Mouse (Mus musculus) hindbrain, embryonic 16.5 days (tissue): Measurements from ENCODE around the gene Chmp4b. TPM values are rescaled to one million over a fixed set of nuclear protein-coding genes. Genes with fewer than 3 reads are reported as not detected.

Experiments used
- ATAC-seq: fragments of 200-750 bp; cut with Nextera tagmentation; 2 replicates; pipeline ENCODE4 v1.8.0; 2017; ENCODE audit warnings: moderate TSS enrichment, moderate library complexity
- H3K27ac ChIP-seq: fragments of 300-500 bp; sonication (generic); 2 replicates; pipeline ENCODE4 v1.5.1; 2014; ENCODE audit warnings: low read depth, mild to moderate bottlenecking, control low read depth, low read length, moderate library complexity
- H3K27me3 ChIP-seq: fragments of 300-500 bp; sonication (generic); replicated peaks from 2 replicates; pipeline ENCODE4 v1.6.1; 2014; ENCODE audit warnings: low read length; ENCODE audit not compliant: control insufficient read depth, insufficient read depth
- H3K36me3 ChIP-seq: fragments of 300-500 bp; sonication (generic); 2 replicates; pipeline ENCODE4 v1.6.1; 2014; ENCODE audit warnings: mild to moderate bottlenecking, low read length, moderate library complexity, mixed read lengths; ENCODE audit not compliant: control insufficient read depth, insufficient read depth
- H3K4me1 ChIP-seq: fragments of 300-500 bp; sonication (generic); 2 replicates; pipeline ENCODE4 v1.6.1; 2014; ENCODE audit warnings: low read depth, low read length; ENCODE audit not compliant: control insufficient read depth, insufficient read depth
- H3K4me2 ChIP-seq: fragments of 300-500 bp; sonication (generic); 2 replicates; pipeline ENCODE4 v1.6.1; 2014; ENCODE audit warnings: mild to moderate bottlenecking, low read length, control low read depth, moderate library complexity
- H3K4me3 ChIP-seq: fragments of 300-500 bp; sonication (generic); 2 replicates; pipeline ENCODE4 v1.5.1; 2014; ENCODE audit warnings: mild to moderate bottlenecking, low read length, control low read depth, moderate library complexity
- H3K9ac ChIP-seq: fragments of 300-500 bp; sonication (generic); 2 replicates; pipeline ENCODE4 v1.6.1; 2014; ENCODE audit warnings: low read depth, mild to moderate bottlenecking, control low read depth, low read length, moderate library complexity
- H3K9me3 ChIP-seq: fragments of 300-500 bp; sonication (generic); 2 replicates; pipeline ENCODE4 v1.6.1; 2014; ENCODE audit warnings: mild to moderate bottlenecking, low read length, moderate library complexity; ENCODE audit not compliant: control insufficient read depth
- WGBS: fragments of 180-500 bp; shearing (Covaris S2); extraction: QIAGEN DNeasy Blood & Tissue Kit; methylation state at CpG from one replicate; pipeline ENCODE4 v1.1.7; 2014; 5-methylcytosine and 5-hydroxymethylcytosine counted together
- polyA plus RNA-seq: library from polyadenylated mRNA; unstranded; fragments of >200 nt; fragmentation: Nextera tagmentation; extraction: Ambion mirVana; gene quantifications from 2 replicates; pipeline ENCODE4 v1.2.1, GENCODE M21; 2015

Gene Chmp4b
- polyA plus RNA-seq, 1 experiment from 2014 or later: 32.2 TPM

DNA sequence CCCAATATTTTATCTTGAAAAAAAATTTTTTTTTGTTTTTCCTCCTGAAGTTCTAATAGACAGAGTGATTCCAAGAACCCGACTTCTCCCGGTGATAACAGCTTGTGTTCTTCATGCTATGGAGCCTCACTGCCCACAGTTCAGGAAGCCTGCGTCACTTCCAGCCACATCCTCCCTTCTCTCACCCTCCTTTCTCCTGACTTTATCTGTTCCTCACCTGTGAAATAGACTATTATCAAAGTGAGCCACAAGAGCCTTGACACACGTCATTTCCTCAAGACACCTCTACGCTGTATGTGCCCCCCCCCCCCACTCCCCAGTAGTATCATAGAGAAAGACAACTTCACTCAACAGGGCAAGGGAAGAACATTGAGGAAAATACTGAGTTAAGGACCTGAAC is 35.8 kb upstream of the Chmp4b start:
- Histone ChIP-seq H3K9ac (no peak overlapping the region), H3K4me3 (no peak overlapping the region), H3K4me2 (no peak overlapping the region), H3K27ac (no peak overlapping the region), H3K4me1 (peaks cover 8% of the 10 kb centered on the region), H3K9me3 (no peaks in the 10 kb centered on the region), H3K27me3 (no peaks in the 10 kb centered on the region), H3K36me3 (no peaks in the 10 kb centered on the region)
- 96% methylated on average over 5 of the region's 5 CpGs for WGBS
- no peak for ATAC-seq

DNA sequence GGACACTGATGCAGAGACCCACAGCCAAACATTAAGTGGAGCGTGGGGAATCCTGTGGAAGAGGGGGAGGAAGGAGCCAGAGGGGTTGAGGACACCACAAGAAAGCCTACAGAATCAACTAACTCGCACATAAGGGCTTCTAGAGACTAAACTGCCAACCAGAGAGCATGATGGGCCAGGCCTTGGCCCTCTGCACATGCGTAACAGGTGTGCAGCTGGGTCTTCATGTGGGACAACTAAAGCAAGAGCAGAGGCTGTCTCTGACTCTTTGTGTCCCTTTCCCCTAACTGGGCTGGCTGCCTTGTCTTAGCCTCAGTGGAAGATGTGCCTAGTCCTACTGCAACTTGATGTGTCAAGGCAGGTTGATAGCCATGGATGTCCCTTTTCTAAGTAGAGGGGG is 34.4 kb upstream of the Chmp4b start:
- WGBS: 100% methylated on average over 3 of the region's 3 CpGs
- ATAC-seq: no peak
- Histone ChIP-seq H3K36me3 (no peaks in the 10 kb centered on the region), H3K4me1 (peaks cover 8% of the 10 kb centered on the region), H3K27me3 (no peaks in the 10 kb centered on the region), H3K9ac (no peak overlapping the region), H3K9me3 (no peaks in the 10 kb centered on the region), H3K4me3 (no peak overlapping the region), H3K4me2 (no peak overlapping the region), H3K27ac (no peak overlapping the region)

DNA sequence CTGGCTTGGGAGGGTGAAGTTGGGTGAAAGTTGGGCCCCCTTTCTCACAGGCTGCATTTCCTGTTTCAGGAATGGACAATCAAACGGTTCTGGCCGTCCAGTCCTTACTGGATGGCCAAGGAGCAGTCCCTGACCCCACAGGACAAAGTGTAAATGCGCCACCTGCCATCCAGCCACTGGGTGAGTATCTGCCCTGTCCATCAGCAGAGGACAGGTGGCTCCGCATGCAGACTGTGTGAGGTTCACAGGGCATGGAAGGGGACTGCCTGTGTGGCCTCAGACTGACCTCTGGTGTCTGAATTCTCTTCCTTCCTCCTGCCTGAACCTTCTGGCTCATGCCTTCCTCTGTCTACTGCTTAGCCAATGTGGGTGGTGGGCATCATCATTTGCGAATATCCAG is 29.8 kb upstream of the Chmp4b start:
- WGBS: 88% methylated on average over 5 of the region's 5 CpGs
- Histone ChIP-seq H3K27ac (no peak overlapping the region), H3K4me3 (no peak overlapping the region), H3K4me1 (no peaks in the 10 kb centered on the region), H3K4me2 (no peak overlapping the region), H3K36me3 (peaks cover 11% of the 10 kb centered on the region), H3K9me3 (no peaks in the 10 kb centered on the region; the same call in 1 of the 2 replicates), H3K9ac (no peak overlapping the region), H3K27me3 (no peaks in the 10 kb centered on the region)
- no peak for ATAC-seq

DNA sequence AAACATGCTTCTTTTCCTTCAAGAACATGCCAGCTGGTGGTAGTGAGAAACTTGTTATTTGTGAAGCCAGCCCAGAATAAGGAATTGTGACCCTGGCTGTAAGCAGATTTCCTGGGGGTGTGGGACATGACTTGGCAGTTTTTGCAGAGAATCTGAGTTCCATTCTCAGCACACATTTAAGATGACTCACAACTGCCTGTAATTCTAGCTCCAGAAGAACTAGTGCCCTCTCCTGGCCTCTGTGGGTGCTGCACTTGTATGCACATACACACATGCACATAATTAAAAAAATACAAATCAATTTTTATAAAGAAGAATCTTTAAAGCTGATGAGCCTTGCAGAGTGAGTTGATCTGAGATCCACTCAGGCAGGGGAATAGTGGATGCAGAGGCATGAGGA is 27.4 kb upstream of the Chmp4b start:
- Histone ChIP-seq H3K4me2 (no peak overlapping the region), H3K27me3 (no peaks in the 10 kb centered on the region), H3K9ac (no peak overlapping the region), H3K27ac (no peak overlapping the region), H3K4me3 (no peak overlapping the region), H3K36me3 (peaks cover 14% of the 10 kb centered on the region), H3K9me3 (no peaks in the 10 kb centered on the region; the same call in 1 of the 2 replicates), H3K4me1 (no peaks in the 10 kb centered on the region)
- no peak for ATAC-seq

DNA sequence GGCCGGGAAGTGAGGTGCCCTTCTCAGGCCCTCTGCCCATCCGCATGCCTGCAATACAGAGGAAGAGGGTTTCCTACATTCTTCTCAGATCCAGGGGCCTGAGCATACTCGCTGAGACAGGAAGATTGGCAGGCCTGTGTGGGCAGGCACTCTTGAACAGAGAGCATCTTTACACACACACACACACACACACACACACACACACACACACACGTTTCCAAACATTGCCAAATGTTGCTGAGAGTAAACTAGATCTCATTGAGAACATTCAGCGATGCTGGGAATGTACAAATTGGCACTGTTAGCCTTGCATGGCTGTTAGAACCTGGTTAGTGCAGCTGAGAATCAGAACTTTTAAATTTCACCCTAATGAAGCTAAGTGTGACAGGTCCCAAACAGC is 21.0 kb upstream of the Chmp4b start:
- Histone ChIP-seq H3K4me3 (no peak overlapping the region), H3K9ac (no peak overlapping the region), H3K27me3 (no peaks in the 10 kb centered on the region), H3K36me3 (peaks cover 19% of the 10 kb centered on the region), H3K4me2 (no peak overlapping the region), H3K9me3 (no peaks in the 10 kb centered on the region), H3K4me1 (no peaks in the 10 kb centered on the region), H3K27ac (no peak overlapping the region)
- no peak for ATAC-seq
- WGBS: 78% methylated on average over 5 of the region's 5 CpGs

DNA sequence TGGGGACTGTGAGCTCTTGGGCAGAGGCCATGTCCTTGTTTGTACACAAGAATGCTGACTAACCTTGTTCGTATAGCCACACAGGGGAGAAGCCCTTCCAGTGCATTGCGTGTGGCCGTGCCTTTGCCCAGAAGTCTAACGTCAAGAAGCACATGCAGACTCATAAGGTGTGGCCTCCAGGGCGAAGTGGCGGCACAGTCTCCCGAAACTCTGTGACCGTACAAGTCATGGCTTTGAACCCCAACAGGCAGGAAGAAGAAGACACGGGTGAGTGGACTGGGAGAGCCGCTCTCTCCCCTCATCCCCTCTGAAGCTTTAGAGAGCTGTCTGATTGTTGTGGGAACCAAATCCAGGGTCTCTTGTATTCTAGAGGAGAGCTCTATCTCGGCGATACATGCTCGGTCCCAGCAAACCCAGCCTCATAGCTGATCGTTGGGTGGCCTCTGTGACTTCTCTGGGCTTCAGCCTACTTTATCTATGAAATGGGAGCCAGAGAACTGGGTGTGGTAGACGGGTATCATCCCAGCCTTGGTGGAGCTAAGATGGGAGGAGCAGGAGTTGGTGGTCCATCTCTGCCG is 19.2 kb upstream of the Chmp4b start:
- no peaks in the 10 kb centered on the region for H3K27me3 ChIP-seq
- no peak overlapping the region for H3K9ac ChIP-seq
- WGBS: 94% methylated on average over 16 of the region's 16 CpGs
- no peak overlapping the region for H3K4me3 ChIP-seq
- ATAC-seq: no peak
- peaks cover 28% of the 10 kb centered on the region for H3K36me3 ChIP-seq
- H3K27ac ChIP-seq: no peak overlapping the region
- no peaks in the 10 kb centered on the region for H3K4me1 ChIP-seq
- H3K9me3 ChIP-seq: no peaks in the 10 kb centered on the region
- no peak overlapping the region for H3K4me2 ChIP-seq

DNA sequence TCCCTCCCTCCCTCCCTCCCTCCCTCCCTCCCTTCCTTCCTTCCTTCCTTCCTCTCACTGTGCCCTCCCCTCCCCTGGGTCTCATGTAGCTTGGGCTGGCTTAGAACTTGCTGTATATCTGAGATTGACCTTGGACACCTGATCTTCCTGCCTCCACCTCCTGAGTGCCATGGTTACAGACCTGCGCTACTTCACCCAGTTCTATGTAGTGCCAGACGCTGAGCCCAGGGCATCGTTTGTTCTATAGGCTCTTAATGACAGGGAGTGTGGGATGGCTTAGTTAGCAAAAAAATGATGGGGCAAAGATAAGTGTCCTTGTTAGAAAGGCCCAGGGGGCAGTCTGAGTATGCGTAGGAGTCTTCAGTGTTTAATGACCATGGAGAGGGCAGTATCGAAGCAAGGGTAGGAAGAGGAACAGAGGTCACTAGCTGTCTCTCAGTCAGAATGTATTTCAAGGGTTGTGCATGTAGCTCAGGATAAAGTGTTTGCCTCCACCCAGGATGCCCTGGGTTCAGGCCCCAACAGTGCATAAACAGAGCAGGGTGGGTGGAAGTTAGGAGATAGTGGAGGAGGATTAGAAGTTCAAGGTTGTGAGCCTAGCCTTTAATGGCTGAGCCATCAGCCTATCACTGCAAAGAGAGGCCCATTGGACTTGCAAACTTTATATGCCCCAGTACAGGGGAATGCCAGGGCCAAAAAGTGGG is 18.3 kb upstream of the Chmp4b start:
- H3K27ac ChIP-seq: no peak overlapping the region
- H3K36me3 ChIP-seq: peaks cover 34% of the 10 kb centered on the region
- 83% methylated on average over 5 of the region's 5 CpGs for WGBS
- no peak overlapping the region for H3K9ac ChIP-seq
- no peaks in the 10 kb centered on the region for H3K27me3 ChIP-seq
- no peak for ATAC-seq
- no peak overlapping the region for H3K4me3 ChIP-seq
- H3K9me3 ChIP-seq: peaks cover 2% of the 10 kb centered on the region
- H3K4me2 ChIP-seq: no peak overlapping the region
- no peaks in the 10 kb centered on the region for H3K4me1 ChIP-seq

DNA sequence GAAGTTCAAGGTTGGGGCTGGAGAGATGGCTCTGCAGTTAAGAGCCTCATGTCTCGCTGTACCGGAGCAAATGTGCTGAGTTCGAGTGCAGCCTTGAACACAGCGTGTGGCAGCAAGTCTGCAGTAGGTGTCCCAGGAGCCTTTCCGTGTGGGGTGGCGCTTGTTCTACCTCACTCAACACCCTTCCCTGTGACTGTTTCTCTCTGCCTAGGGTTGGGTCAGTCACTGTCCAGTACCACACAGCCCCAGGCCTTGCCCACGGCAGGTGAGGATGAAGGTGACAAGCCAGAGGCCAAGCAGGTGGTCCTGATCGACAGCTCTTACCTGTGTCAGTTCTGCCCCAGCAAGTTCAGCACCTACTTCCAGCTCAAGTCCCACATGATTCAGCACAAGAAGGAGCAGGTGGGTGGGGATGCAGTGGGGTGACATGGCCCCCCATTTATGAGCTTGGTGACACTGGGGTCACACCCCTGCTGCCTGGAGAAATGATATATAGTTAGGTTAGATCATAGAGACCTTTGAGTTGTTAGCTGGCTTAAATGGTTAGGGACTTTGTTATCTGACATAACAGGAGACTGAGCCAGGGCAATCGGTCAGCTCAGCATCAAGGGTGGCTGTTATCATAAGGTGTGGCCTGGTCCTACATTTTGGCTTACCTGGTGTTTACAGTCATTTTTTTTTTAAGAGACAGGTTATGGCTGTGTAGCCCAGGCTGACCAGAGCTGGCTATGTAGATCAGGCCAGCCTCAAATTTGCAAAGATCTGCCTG is 17.4 kb upstream of the Chmp4b start:
- no peak overlapping the region for H3K4me3 ChIP-seq
- no peak overlapping the region for H3K9ac ChIP-seq
- 96% methylated on average over 9 of the region's 9 CpGs for WGBS
- ATAC-seq: no peak
- no peaks in the 10 kb centered on the region for H3K4me1 ChIP-seq
- H3K9me3 ChIP-seq: peaks cover 5% of the 10 kb centered on the region
- H3K36me3 ChIP-seq: peaks cover 40% of the 10 kb centered on the region
- H3K27ac ChIP-seq: no peak overlapping the region
- no peak overlapping the region for H3K4me2 ChIP-seq
- H3K27me3 ChIP-seq: no peaks in the 10 kb centered on the region

DNA sequence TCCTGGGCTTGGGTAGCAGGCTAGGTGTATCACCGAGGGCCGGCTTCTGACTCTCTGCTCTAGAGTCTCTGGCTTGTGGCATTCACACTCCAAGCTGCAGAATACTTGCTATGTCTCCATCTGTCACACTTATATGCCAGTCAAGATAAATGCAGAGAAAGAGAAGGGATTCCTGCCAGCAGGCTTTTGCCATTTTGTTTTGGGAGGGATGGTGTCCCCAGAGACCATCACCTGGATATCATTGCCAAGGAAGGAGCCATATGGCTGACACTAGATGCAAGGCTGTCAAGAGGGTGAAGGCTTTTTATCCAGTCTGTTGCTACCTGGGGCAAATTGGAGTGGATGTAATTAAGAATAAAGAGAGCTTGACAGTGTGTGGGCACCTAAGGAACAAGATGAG is 15.7 kb upstream of the Chmp4b start:
- Histone ChIP-seq H3K27ac (no peak overlapping the region), H3K27me3 (no peaks in the 10 kb centered on the region), H3K9me3 (peaks cover 5% of the 10 kb centered on the region), H3K9ac (no peak overlapping the region), H3K4me1 (no peaks in the 10 kb centered on the region), H3K36me3 (peaks cover 35% of the 10 kb centered on the region), H3K4me2 (no peak overlapping the region), H3K4me3 (no peak overlapping the region)
- 95% methylated on average over 2 of the region's 2 CpGs for WGBS
- no peak for ATAC-seq
